26 mouse cellular contexts compared by ENCODE assay signal in the genomic region with DNA sequence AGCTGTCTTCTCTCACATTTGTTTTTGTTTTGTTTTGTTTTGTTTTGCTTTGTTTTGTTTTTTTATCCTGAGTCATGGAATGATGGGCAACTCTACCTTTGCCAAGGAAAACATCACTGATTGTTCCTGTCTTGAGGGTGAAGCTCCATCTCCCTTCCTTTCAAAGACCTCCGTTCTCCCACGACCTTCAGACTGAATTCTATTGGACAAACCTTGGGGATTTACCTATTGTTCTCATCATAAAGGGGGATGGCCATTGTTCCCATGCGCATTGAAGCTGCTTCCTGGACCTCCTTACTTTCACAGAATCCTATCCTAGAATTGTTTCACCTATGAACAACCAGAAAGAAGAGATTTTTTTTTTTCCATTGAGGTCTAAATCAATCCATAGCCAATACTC.
A peak's percentile ranks its signal among the peaks of the same experiment; 100 is the strongest.
DNase-seq lines count a peak whose midpoint lies in the region; ATAC-seq and TF ChIP-seq lines count a peak whose summit lies in the region.
"Had no signal": no experiment of that assay in that cellular context is flagged by ENCODE, and none has a peak within 500 bp of the region (broad histone marks: within the 10 kb centered on the region; RNA-seq: fewer than 3 reads in every experiment).

No protein-coding gene starts in this region.

- peaks cover 79% of the 10 kb centered on the region for H3K36me3 ChIP-seq in heart, embryonic 13.5 days
- no peaks in the 10 kb centered on the region; the same call in 1 of the 2 replicates for H3K36me3 ChIP-seq in ES-Bruce4 (ENCODE audit: control insufficient read depth, insufficient read depth, low read length, poor library complexity, severe bottlenecking)

- H3K9ac ChIP-seq in heart, embryonic 13.5 days, result no peak overlapping the region
- H3K9ac ChIP-seq in ES-Bruce4 (ENCODE audit: low read depth, poor library complexity, severe bottlenecking), result no peak overlapping the region
- H3K9ac ChIP-seq: embryonic facial prominence, embryonic 12.5 days; embryonic facial prominence, embryonic 15.5 days; forebrain, postnatal 0 days; hindbrain, embryonic 14.5 days had no signal

- no peak for TF ChIP-seq POLR2A in ES-Bruce4 (IDR thresholded peaks at IDR 0.05; ENCODE audit: insufficient read depth, low read length)

- H3K9me3 ChIP-seq in heart, embryonic 13.5 days, result 0 out of 2 replicates have a peak, but pooled peaks cover 4% of the 10 kb centered on the region
- no peaks in the 10 kb centered on the region for H3K9me3 ChIP-seq in ES-Bruce4 (replicated peaks; ENCODE audit: control insufficient read depth, insufficient read depth, low read length, poor library complexity, severe bottlenecking)
- H3K9me3 ChIP-seq: embryonic facial prominence, embryonic 12.5 days; embryonic facial prominence, embryonic 15.5 days had no signal

- no peak overlapping the region for H3K4me2 ChIP-seq in heart, embryonic 13.5 days
- H3K4me2 ChIP-seq: embryonic facial prominence, embryonic 12.5 days; embryonic facial prominence, embryonic 15.5 days; heart, embryonic 11.5 days; hindbrain, embryonic 14.5 days had no signal

- H3K4me1 ChIP-seq in heart, embryonic 13.5 days, result peaks cover 18% of the 10 kb centered on the region
- H3K4me1 ChIP-seq in ES-Bruce4 (ENCODE audit: control insufficient read depth, insufficient read depth, low read length), result peaks cover 2% of the 10 kb centered on the region

- TF ChIP-seq CTCF in gastrocnemius, adult 2 months (IDR thresholded peaks at IDR 0.05), result no peak
- no peak for TF ChIP-seq CTCF in ES-Bruce4 (IDR thresholded peaks at IDR 0.05; ENCODE audit: low read depth, low read length)

- 73% methylated on average over 3 of the region's 3 CpGs for WGBS in heart, embryonic 13.5 days

- intact Hi-C loops in gastrocnemius, adult 2 months (cut with DNase I), result no loop called here

- ATAC-seq in heart, embryonic 13.5 days (ENCODE audit: extremely low read depth, insufficient number of reproducible peaks, low FRiP score, low TSS enrichment), result no peak
- ATAC-seq: forebrain, embryonic 14.5 days; forebrain, postnatal 0 days; hindbrain, postnatal 0 days; intestine, postnatal 0 days had no signal

- no peak for DNase-seq in gastrocnemius, adult 2 months
- no peak for DNase-seq in gastrocnemius, postnatal 10 days
- no peak for DNase-seq in heart, adult 18-20 months
- DNase-seq in ZHBTc4 (ENCODE audit: low read depth, low spot score), result peak; percentile 54
- no peak for DNase-seq in ovary, postnatal 36 days (ENCODE audit: low spot score)
- no peak for DNase-seq in gastrocnemius, adult 18-20 months (ENCODE audit: low spot score)
- DNase-seq: adrenal gland, postnatal 10 days; adrenal gland, postnatal 36 days; cerebellum, adult 11 months; cerebellum, adult 2 months; cerebellum, adult 9-11 months; cerebellum, postnatal 25 days; forebrain, postnatal 0 days; gastrocnemius, postnatal 14 days; heart, postnatal 10 days; heart, postnatal 4 days; kidney, adult 2 months had no signal

- H3K27me3 ChIP-seq in heart, embryonic 13.5 days (replicated peaks), result no peaks in the 10 kb centered on the region
- no peaks in the 10 kb centered on the region for H3K27me3 ChIP-seq in ES-Bruce4 (ENCODE audit: control insufficient read depth, insufficient read depth, low read length, poor library complexity, severe bottlenecking)
- H3K27me3 ChIP-seq: embryonic facial prominence, embryonic 12.5 days; embryonic facial prominence, embryonic 15.5 days had no signal

- peak overlapping the region; percentile 21; the same call in 1 of the 2 replicates for H3K27ac ChIP-seq in gastrocnemius, adult 2 months
- 0 out of 2 replicates have a peak overlapping the region, but pooled peaks have one; percentile 3 for H3K27ac ChIP-seq in heart, embryonic 13.5 days (replicated peaks)
- H3K27ac ChIP-seq in ES-Bruce4 (ENCODE audit: insufficient read depth, low read length), result peak overlapping the region; percentile 83; the same call in 1 of the 2 replicates
- H3K27ac ChIP-seq: embryonic facial prominence, embryonic 12.5 days; embryonic facial prominence, embryonic 15.5 days; hindbrain, embryonic 14.5 days; hindbrain, postnatal 0 days had no signal

- no peak for TF ChIP-seq EP300 in ES-Bruce4 (IDR thresholded peaks at IDR 0.05; ENCODE audit: insufficient read depth, low read depth, low read length)

- H3K4me3 ChIP-seq in gastrocnemius, adult 2 months, result no peak overlapping the region
- no peak overlapping the region for H3K4me3 ChIP-seq in heart, embryonic 13.5 days
- H3K4me3 ChIP-seq in ES-Bruce4 (ENCODE audit: low read depth, low read length), result no peak overlapping the region
- H3K4me3 ChIP-seq: embryonic facial prominence, embryonic 12.5 days; embryonic facial prominence, embryonic 15.5 days had no signal

Comparison
In these comparisons a context has a peak if more than half of its experiments do, and no peak if none do; other contexts are left out.
1. H3K27ac ChIP-seq: peak in every context shown above with its lines; median percentile 83 in ES-Bruce4; 21 in gastrocnemius, adult 2 months; 3 in heart, embryonic 13.5 days.